Mouse (Mus musculus) stomach, embryonic 15.5 days (tissue): ENCODE measurements around the gene Nmnat2. TPM values are rescaled to one million over a fixed set of nuclear protein-coding genes. Genes with fewer than 3 reads are reported as not detected.

ENCODE experiments used
- ATAC-seq: fragments of 200-750 bp; cut with Nextera tagmentation; 2 replicates; pipeline ENCODE4 v1.8.0; 2017; ENCODE audit warnings: low read depth, moderate number of reproducible peaks, moderate TSS enrichment; ENCODE audit not compliant: insufficient read depth, low FRiP score
- H3K27ac ChIP-seq: fragments of 300-500 bp; sonication (generic); 2 replicates; pipeline ENCODE4 v1.5.1; 2015; ENCODE audit warnings: mild to moderate bottlenecking, inconsistent platforms
- H3K27me3 ChIP-seq: fragments of 300-500 bp; sonication (generic); replicated peaks from 2 replicates; pipeline ENCODE4 v1.6.1; 2015; ENCODE audit warnings: inconsistent platforms
- H3K36me3 ChIP-seq: fragments of 300-500 bp; sonication (generic); 2 replicates; pipeline ENCODE4 v1.6.1; 2015; ENCODE audit warnings: inconsistent platforms
- H3K4me1 ChIP-seq: fragments of 300-500 bp; sonication (generic); 2 replicates; pipeline ENCODE4 v1.6.1; 2015; ENCODE audit warnings: inconsistent platforms
- H3K4me2 ChIP-seq: fragments of 300-500 bp; sonication (generic); 2 replicates; pipeline ENCODE4 v1.6.1; 2015; ENCODE audit warnings: mild to moderate bottlenecking, inconsistent platforms
- H3K4me3 ChIP-seq: fragments of 300-500 bp; sonication (generic); replicated peaks from 2 replicates; pipeline ENCODE4 v1.5.1; 2015; ENCODE audit warnings: inconsistent platforms
- H3K9ac ChIP-seq: fragments of 300-500 bp; sonication (generic); 2 replicates; pipeline ENCODE4 v1.6.1; 2015; ENCODE audit warnings: inconsistent platforms
- H3K9me3 ChIP-seq: fragments of 300-500 bp; sonication (generic); 2 replicates; pipeline ENCODE4 v1.6.1; 2016; ENCODE audit warnings: inconsistent platforms
- WGBS: fragments of 180-500 bp; shearing (Covaris S2); methylation state at CpG from one replicate; pipeline ENCODE4 v1.1.7; 2015; 5-methylcytosine and 5-hydroxymethylcytosine counted together
- polyA plus RNA-seq: library from polyadenylated mRNA; unstranded; fragments of >200 nt; fragmentation: Nextera tagmentation; extraction: Ambion mirVana; gene quantifications from 2 replicates; pipeline ENCODE4 v1.2.1, GENCODE M21; 2015

Nmnat2 gene
- polyA plus RNA-seq, 1 experiment from 2014 or later = 2.4 TPM

DNA sequence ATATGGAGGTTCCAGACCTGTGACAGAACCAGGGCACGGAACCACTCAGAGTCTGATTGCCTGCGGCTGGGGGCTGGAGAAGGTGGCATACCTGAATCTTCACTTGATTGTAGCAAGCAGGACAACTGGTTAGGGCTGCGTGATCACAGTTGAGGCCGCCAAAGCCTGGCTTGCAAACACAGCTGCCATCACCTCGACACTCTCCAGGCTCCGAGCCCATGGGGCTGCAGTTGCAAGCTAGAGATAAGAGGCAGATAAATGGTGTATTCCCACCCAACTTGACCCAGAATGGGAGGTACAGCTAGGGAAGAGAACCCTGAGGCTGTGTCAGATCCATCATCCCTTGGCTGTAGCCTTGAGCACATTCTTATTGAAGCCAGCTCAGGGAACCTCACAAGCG, 184.8 kb downstream of the Nmnat2 start:
- Histone ChIP-seq H3K27ac (no peak overlapping the region), H3K36me3 (no peaks in the 10 kb centered on the region), H3K9me3 (no peaks in the 10 kb centered on the region), H3K4me2 (no peak overlapping the region), H3K4me3 (no peak overlapping the region), H3K9ac (no peak overlapping the region), H3K27me3 (no peaks in the 10 kb centered on the region), H3K4me1 (peaks cover 13% of the 10 kb centered on the region)
- no peak for ATAC-seq
- 57% methylated on average over 7 of the region's 7 CpGs for WGBS

DNA sequence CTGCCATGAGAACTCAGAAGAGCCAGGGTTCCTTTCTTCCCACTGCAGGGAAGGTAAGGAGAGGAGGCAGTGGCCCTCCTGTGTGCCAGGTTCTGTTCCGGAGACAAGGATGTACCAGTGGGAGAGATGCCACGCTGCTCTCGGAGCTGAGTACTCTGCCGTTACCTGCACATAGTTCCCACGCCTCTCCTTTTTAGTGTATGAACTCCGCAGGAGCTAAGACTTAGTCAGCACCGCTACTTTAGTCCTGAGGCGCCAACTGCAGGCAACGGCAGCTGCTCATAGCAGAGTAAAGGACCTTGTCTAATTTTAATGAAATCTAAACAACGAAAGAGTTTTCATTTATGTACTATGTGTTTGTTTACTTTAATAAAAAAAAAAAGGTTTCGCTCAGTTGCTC, 185.5 kb downstream of the Nmnat2 start:
- no peak overlapping the region for H3K9ac ChIP-seq
- H3K4me2 ChIP-seq = no peak overlapping the region
- WGBS = 63% methylated on average over 11 of the region's 11 CpGs
- no peak for ATAC-seq
- no peak overlapping the region for H3K4me3 ChIP-seq
- no peak overlapping the region; the same call in 1 of the 2 replicates for H3K27ac ChIP-seq
- H3K27me3 ChIP-seq = no peaks in the 10 kb centered on the region
- H3K36me3 ChIP-seq = no peaks in the 10 kb centered on the region
- no peaks in the 10 kb centered on the region for H3K9me3 ChIP-seq
- H3K4me1 ChIP-seq = peaks cover 13% of the 10 kb centered on the region

DNA sequence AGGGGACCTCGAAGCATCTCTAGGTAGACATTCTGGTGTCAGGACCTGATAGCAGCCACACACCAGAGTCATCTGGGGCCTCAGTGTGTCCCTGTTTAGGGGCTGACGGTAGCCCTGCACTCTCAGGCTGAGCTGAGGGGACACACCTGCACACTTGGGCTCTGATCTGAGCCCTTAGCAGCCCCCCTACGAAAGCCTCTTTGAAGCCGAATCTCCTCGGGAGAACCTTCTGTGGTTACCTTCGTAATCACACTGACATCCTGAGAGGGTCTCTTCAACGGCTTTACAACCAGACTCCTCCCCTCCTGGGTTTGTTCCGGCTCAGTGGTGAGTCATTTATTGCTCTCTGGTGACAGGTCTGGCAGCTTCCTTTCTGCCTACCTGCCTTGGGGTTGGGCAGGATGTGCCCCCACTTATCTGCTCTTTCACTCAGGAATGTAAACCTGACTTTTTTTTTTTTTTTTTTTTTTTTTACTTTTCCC, 186.0 kb downstream of the Nmnat2 start:
- H3K27ac ChIP-seq = peak overlapping the region; percentile 63
- H3K9ac ChIP-seq = no peak overlapping the region
- peak; percentile 80 for ATAC-seq
- H3K36me3 ChIP-seq = no peaks in the 10 kb centered on the region
- H3K4me2 ChIP-seq = peak overlapping the region; percentile 20; the same call in 1 of the 2 replicates
- H3K9me3 ChIP-seq = no peaks in the 10 kb centered on the region
- H3K4me3 ChIP-seq = no peak overlapping the region
- H3K4me1 ChIP-seq = peaks cover 13% of the 10 kb centered on the region
- H3K27me3 ChIP-seq = no peaks in the 10 kb centered on the region
- WGBS = 12% methylated on average over 8 of the region's 8 CpGs

DNA sequence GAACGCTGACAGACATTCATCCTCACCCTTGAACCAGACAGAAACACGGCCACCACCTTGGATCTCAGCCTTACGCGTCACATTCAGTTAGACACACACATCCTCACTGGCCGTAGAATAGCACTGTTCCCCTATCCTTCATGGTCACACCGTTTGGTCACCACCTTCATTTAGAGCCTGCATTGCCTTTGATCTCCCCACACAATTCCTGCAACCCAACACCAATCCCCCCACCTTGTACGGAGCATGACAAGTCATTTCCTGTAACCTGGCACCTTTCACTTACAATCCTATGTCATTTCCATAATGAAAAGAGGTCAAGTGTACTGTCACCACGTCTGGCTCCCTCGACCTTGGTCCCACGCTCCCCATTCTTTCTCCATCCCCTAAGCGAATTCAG, 189.2 kb downstream of the Nmnat2 start:
- Histone ChIP-seq H3K4me2 (no peak overlapping the region), H3K27ac (no peak overlapping the region), H3K4me3 (no peak overlapping the region), H3K4me1 (peaks cover 11% of the 10 kb centered on the region), H3K9ac (no peak overlapping the region), H3K9me3 (no peaks in the 10 kb centered on the region), H3K36me3 (no peaks in the 10 kb centered on the region), H3K27me3 (no peaks in the 10 kb centered on the region)
- WGBS = 71% methylated on average over 11 of the region's 11 CpGs
- ATAC-seq = no peak

DNA sequence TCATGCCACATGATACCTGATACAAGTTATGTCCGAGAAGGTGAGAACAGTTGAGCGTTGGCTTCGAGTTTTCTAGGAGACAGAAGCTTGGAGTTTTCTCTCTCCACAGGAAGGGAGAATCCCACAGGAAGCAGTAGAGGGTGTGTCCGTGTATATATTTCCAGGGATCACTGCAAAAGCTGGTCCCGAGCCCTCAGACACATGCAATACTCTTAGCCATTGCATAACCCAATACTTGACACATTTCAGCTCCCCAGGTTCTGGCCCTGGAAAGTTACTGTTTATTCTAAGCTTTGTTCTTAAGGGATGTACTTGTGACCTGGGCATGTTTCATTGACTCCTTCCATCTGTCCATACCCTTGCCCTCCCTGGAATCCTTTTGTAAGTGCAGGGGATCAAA, 191.0 kb downstream of the Nmnat2 start:
- Histone ChIP-seq H3K36me3 (no peaks in the 10 kb centered on the region), H3K9ac (no peak overlapping the region), H3K4me1 (peaks cover 5% of the 10 kb centered on the region), H3K4me3 (no peak overlapping the region), H3K9me3 (no peaks in the 10 kb centered on the region), H3K27me3 (no peaks in the 10 kb centered on the region), H3K4me2 (no peak overlapping the region), H3K27ac (no peak overlapping the region)
- 52% methylated on average over 5 of the region's 5 CpGs for WGBS
- no peak for ATAC-seq

DNA sequence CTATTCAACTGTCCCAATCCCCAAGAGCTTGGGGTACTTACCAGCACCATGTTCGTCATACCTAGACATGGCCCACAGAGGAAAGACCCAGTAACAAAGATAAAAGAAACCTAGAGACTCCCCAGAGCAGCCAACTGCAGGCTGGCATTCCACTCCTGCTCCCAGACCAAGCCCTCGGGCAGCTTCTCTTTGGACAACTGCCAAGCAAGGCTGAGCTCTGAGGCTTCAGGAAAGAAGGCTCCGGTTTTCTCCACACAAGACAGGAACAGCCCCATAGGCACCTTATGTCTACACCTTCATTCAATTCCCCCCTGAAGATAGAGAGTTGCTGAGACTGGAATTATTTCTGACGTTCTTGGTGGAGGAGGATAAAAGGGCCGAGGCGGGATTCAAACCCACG, 197.8 kb downstream of the Nmnat2 start:
- Histone ChIP-seq H3K4me2 (no peak overlapping the region), H3K9me3 (no peaks in the 10 kb centered on the region), H3K27ac (no peak overlapping the region), H3K36me3 (no peaks in the 10 kb centered on the region), H3K27me3 (no peaks in the 10 kb centered on the region), H3K9ac (no peak overlapping the region), H3K4me3 (no peak overlapping the region), H3K4me1 (no peaks in the 10 kb centered on the region)
- 70% methylated on average over 7 of the region's 7 CpGs for WGBS
- ATAC-seq = no peak

DNA sequence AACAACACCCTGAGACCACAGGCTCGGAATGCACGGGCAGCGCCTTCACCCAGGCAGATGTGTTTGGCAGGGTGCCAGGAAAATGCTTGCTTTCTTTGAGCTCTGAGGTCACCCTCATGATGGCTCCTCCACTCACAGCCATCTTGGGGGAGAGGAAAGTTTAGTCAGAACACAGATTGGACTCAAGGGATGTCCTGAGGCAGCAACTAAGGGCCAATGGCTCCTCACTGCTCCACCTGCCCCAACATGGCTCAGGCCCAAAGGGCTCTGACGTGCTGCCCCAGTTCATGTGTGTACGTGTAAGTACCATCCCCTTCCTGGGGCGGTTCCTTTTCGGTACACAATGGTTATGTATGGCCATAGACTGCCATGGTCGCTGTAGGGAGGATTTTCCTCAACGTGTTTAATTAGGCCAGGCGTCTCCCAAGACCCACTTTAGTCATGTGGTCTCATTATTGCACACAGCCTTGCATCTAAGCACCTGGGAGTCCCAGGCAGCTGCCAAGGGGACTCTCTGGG, 198.9 kb downstream of the Nmnat2 start:
- ATAC-seq = no peak; the same call in 1 of the 2 replicates
- no peak overlapping the region for H3K27ac ChIP-seq
- no peak overlapping the region for H3K9ac ChIP-seq
- H3K27me3 ChIP-seq = no peaks in the 10 kb centered on the region
- H3K9me3 ChIP-seq = no peaks in the 10 kb centered on the region
- WGBS = 55% methylated on average over 10 of the region's 10 CpGs
- H3K4me2 ChIP-seq = no peak overlapping the region
- H3K36me3 ChIP-seq = no peaks in the 10 kb centered on the region
- no peaks in the 10 kb centered on the region for H3K4me1 ChIP-seq
- H3K4me3 ChIP-seq = no peak overlapping the region

DNA sequence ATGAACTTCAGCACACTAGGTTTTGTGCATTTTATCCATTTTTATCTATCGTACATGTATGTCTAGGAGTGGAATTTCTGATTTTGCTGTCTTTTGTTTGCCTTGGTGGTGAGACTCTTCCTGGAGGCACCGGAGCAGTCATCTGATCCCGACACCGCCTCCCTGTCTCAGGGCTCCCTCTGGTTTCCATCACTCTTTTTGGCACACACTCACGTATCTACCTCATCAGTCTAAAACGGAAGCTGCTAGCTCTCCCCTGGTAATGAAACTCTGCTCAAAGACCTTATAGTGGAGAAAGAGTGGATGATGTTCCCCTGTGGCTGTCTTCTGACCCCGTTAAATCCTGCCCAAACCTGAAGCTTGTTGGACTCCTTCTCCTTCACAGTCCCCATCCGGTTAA, 200.6 kb downstream of the Nmnat2 start:
- H3K27me3 ChIP-seq = no peaks in the 10 kb centered on the region
- no peak overlapping the region for H3K4me3 ChIP-seq
- no peak for ATAC-seq
- H3K36me3 ChIP-seq = no peaks in the 10 kb centered on the region
- no peaks in the 10 kb centered on the region for H3K4me1 ChIP-seq
- H3K4me2 ChIP-seq = no peak overlapping the region
- no peak overlapping the region for H3K9ac ChIP-seq
- WGBS = 56% methylated on average over 8 of the region's 8 CpGs
- no peak overlapping the region for H3K27ac ChIP-seq
- H3K9me3 ChIP-seq = no peaks in the 10 kb centered on the region

DNA sequence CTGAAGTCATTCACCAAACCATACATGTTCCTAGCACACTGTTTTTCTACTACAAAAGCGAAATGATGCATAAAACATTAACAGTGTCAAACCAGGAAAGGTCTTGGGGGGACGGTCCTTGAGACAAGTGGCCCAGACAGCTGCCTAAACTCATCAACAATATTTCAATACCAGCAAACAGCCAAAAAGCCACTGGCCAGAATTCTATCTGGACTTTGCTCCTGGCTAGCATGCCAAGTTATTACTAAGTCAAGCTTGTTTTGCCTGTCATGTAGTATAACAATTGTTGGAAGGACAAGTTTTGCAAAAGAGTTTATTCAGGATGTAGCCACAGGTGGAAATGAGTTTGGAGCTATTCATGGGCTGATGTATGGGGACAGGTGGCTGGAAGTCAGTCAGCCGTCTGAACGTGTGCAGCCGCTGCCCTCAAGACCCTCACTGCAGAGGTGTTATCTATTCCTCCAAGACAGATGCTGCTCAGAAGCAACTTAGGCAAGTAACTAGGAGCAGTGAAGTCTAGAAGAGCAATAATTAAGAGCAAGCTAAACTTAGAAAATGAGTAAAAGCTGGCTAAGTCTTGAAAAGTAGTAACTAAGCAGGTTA, 202.3 kb downstream of the Nmnat2 start:
- Histone ChIP-seq H3K9ac (no peak overlapping the region), H3K27ac (no peak overlapping the region), H3K36me3 (no peaks in the 10 kb centered on the region), H3K9me3 (no peaks in the 10 kb centered on the region), H3K27me3 (no peaks in the 10 kb centered on the region), H3K4me2 (no peak overlapping the region), H3K4me3 (no peak overlapping the region), H3K4me1 (no peaks in the 10 kb centered on the region)
- ATAC-seq = no peak
- 74% methylated on average over 5 of the region's 5 CpGs for WGBS

DNA sequence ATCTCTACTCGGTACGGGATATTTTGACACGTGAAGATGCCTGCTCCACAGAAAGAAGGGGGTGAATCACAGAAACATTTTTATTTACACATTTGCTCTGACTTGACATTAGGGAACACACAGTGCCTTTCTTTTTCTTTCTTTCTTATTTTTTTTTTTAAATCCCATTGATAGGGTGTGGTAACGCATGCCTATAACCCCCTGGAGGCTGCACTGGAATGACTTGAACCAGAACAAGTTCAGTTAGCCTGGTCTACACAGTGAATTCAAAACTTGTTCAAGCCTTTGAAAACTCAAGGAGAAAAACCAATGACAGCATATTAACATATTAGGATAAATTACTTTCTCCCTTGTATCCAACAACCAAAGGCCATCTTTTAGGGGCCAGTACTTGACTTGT, 204.3 kb downstream of the Nmnat2 start:
- no peak overlapping the region for H3K9ac ChIP-seq
- H3K27ac ChIP-seq = no peak overlapping the region
- WGBS = 77% methylated on average over 4 of the region's 4 CpGs
- no peaks in the 10 kb centered on the region for H3K9me3 ChIP-seq
- H3K4me3 ChIP-seq = no peak overlapping the region
- no peaks in the 10 kb centered on the region for H3K27me3 ChIP-seq
- H3K4me2 ChIP-seq = no peak overlapping the region
- no peak for ATAC-seq
- H3K36me3 ChIP-seq = no peaks in the 10 kb centered on the region
- H3K4me1 ChIP-seq = no peaks in the 10 kb centered on the region

DNA sequence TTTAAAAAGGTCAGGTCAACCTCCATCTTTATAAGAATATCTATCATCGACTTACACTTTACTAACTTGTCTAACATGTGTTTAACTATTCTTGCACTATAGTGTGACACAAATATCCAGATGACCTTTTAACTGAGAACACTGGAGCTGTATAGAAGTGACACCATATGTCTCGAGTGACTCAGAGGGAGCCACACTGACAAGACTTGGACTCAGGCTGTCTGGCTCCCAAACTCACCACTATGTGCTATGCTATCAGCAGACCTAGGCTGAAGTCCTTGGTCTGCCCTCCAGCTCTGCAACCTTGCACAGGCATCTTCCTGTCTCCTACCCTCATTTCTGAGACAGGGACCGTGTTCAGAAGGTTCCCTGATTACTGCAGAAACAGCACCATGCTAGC, 209.0 kb downstream of the Nmnat2 start:
- Histone ChIP-seq H3K4me2 (no peak overlapping the region), H3K9me3 (no peaks in the 10 kb centered on the region), H3K4me3 (no peak overlapping the region), H3K9ac (no peak overlapping the region), H3K27me3 (no peaks in the 10 kb centered on the region), H3K27ac (no peak overlapping the region), H3K36me3 (no peaks in the 10 kb centered on the region), H3K4me1 (no peaks in the 10 kb centered on the region)
- WGBS = 66% methylated on average over 3 of the region's 3 CpGs
- ATAC-seq = no peak

DNA sequence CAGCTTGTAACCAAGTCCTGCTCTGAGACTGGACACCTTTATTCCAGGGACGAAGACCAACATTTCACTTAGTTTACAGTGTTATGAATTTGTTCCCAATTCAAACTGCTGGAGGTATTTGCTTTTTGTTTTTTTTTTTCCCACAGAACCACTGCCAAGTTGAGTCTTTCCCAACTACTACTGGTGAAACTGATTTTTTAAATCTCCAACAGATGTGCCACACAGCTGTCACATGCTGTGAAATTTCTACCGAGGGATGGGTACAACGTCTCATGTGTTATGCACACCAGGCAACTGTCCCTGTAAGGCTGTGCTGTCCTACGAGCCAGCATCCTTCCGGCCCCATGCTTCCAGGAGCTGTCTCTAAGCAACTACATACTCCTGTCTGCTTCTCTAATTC, 213.5 kb downstream of the Nmnat2 start:
- no peaks in the 10 kb centered on the region for H3K27me3 ChIP-seq
- H3K9ac ChIP-seq = no peak overlapping the region
- no peaks in the 10 kb centered on the region for H3K36me3 ChIP-seq
- no peak for ATAC-seq
- H3K27ac ChIP-seq = no peak overlapping the region
- no peaks in the 10 kb centered on the region for H3K9me3 ChIP-seq
- no peak overlapping the region for H3K4me3 ChIP-seq
- no peak overlapping the region for H3K4me2 ChIP-seq
- H3K4me1 ChIP-seq = peaks cover 15% of the 10 kb centered on the region; the same call in 1 of the 2 replicates
- 84% methylated on average over 5 of the region's 5 CpGs for WGBS
